Mouse (Mus musculus): ENCODE data around the gene Arhgef19. TPM values are rescaled to one million over a fixed set of nuclear protein-coding genes. Genes with fewer than 3 reads are reported as not detected.
A peak's percentile ranks its signal among the peaks of the same experiment; 100 is the strongest.

The Arhgef19 gene
- polyA plus RNA-seq, 1 experiment from 2014 or later: 10.9 TPM

GRCm38 (mm10) chr4:141270201-141270940, 31.1 kb downstream of the Arhgef19 start:
- Histone ChIP-seq H3K4me3 (no peak overlapping the region), H3K36me3 (no peaks in the 10 kb centered on the region), H3K9ac (no peak overlapping the region), H3K9me3 (replicated peaks) (0 out of 2 replicates have a peak, but pooled peaks cover 4% of the 10 kb centered on the region), H3K4me1 (peaks cover 20% of the 10 kb centered on the region), H3K4me2 (replicated peaks) (no peak overlapping the region), H3K27ac (no peak overlapping the region), H3K27me3 (0 out of 2 replicates have a peak, but pooled peaks cover 18% of the 10 kb centered on the region)
- WGBS: 55% methylated on average over 15 of the region's 15 CpGs
- no peak for ATAC-seq (ENCODE audit: low FRiP score)

GRCm38 (mm10) chr4:141271228-141271627, 31.9 kb downstream of the Arhgef19 start:
- Histone ChIP-seq H3K4me3 (no peak overlapping the region), H3K4me1 (peaks cover 20% of the 10 kb centered on the region), H3K9ac (no peak overlapping the region), H3K36me3 (no peaks in the 10 kb centered on the region), H3K9me3 (replicated peaks) (0 out of 2 replicates have a peak, but pooled peaks cover 1% of the 10 kb centered on the region), H3K27me3 (0 out of 2 replicates have a peak, but pooled peaks cover 18% of the 10 kb centered on the region), H3K27ac (no peak overlapping the region), H3K4me2 (replicated peaks) (no peak overlapping the region)
- ATAC-seq (ENCODE audit: low FRiP score): no peak
- WGBS: 92% methylated on average over 3 of the region's 7 CpGs

GRCm38 (mm10) chr4:141271721-141272120, 32.4 kb downstream of the Arhgef19 start:
- Histone ChIP-seq H3K9ac (no peak overlapping the region), H3K27ac (no peak overlapping the region), H3K4me1 (peaks cover 20% of the 10 kb centered on the region), H3K36me3 (no peaks in the 10 kb centered on the region), H3K27me3 (0 out of 2 replicates have a peak, but pooled peaks cover 18% of the 10 kb centered on the region), H3K4me2 (replicated peaks) (no peak overlapping the region), H3K4me3 (no peak overlapping the region), H3K9me3 (replicated peaks) (no peaks in the 10 kb centered on the region)
- no peak for ATAC-seq (ENCODE audit: low FRiP score)
- 88% methylated on average over 6 of the region's 6 CpGs for WGBS

- ATAC-seq (ENCODE audit: low FRiP score): no peak; the same call in 1 of the 2 replicates
- peaks cover 22% of the 10 kb centered on the region for H3K4me1 ChIP-seq
- no peak overlapping the region for H3K4me3 ChIP-seq
- peak overlapping the region; percentile 41 for H3K4me2 ChIP-seq (replicated peaks)
- no peaks in the 10 kb centered on the region for H3K36me3 ChIP-seq
- H3K27me3 ChIP-seq: 0 out of 2 replicates have a peak, but pooled peaks cover 14% of the 10 kb centered on the region
- no peak overlapping the region for H3K27ac ChIP-seq
- no peaks in the 10 kb centered on the region for H3K9me3 ChIP-seq (replicated peaks)
- WGBS: 19% methylated on average over 14 of the region's 14 CpGs
- H3K9ac ChIP-seq: no peak overlapping the region
These were observed 33.6 kb downstream of the Arhgef19 start for GRCm38 (mm10) chr4:141272878-141273277.

- no peaks in the 10 kb centered on the region for H3K36me3 ChIP-seq
- no peak overlapping the region for H3K9ac ChIP-seq
- no peak overlapping the region for H3K4me3 ChIP-seq
- H3K4me1 ChIP-seq: peaks cover 26% of the 10 kb centered on the region
- H3K9me3 ChIP-seq (replicated peaks): no peaks in the 10 kb centered on the region
- peak; percentile 66 for ATAC-seq (ENCODE audit: low FRiP score)
- H3K27ac ChIP-seq: no peak overlapping the region
- 0 out of 2 replicates have a peak, but pooled peaks cover 14% of the 10 kb centered on the region for H3K27me3 ChIP-seq
- peak overlapping the region; percentile 41 for H3K4me2 ChIP-seq (replicated peaks)
- 16% methylated on average over 12 of the region's 12 CpGs for WGBS
These were observed 34.0 kb downstream of the Arhgef19 start for GRCm38 (mm10) chr4:141273296-141273695.

- WGBS: 28% methylated on average over 23 of the region's 23 CpGs
- 0 out of 2 replicates have a peak, but pooled peaks cover 14% of the 10 kb centered on the region for H3K27me3 ChIP-seq
- peak; percentile 74 for ATAC-seq (ENCODE audit: low FRiP score)
- peaks cover 38% of the 10 kb centered on the region for H3K4me1 ChIP-seq
- H3K4me2 ChIP-seq (replicated peaks): peak overlapping the region; percentile 31; the same call in 1 of the 2 replicates
- no peaks in the 10 kb centered on the region for H3K9me3 ChIP-seq (replicated peaks)
- peak overlapping the region; percentile 71 for H3K27ac ChIP-seq
- H3K9ac ChIP-seq: no peak overlapping the region
- no peaks in the 10 kb centered on the region for H3K36me3 ChIP-seq
- H3K4me3 ChIP-seq: no peak overlapping the region
These were observed 35.4 kb downstream of the Arhgef19 start for GRCm38 (mm10) chr4:141274485-141275341.

GRCm38 (mm10) chr4:141277157-141277556, 37.9 kb downstream of the Arhgef19 start:
- Histone ChIP-seq H3K27me3 (peaks cover 20% of the 10 kb centered on the region), H3K4me3 (no peak overlapping the region), H3K4me1 (peaks cover 46% of the 10 kb centered on the region), H3K4me2 (replicated peaks) (no peak overlapping the region), H3K9me3 (replicated peaks) (no peaks in the 10 kb centered on the region), H3K36me3 (no peaks in the 10 kb centered on the region), H3K27ac (no peak overlapping the region; the same call in 1 of the 2 replicates), H3K9ac (no peak overlapping the region)
- 82% methylated on average over 8 of the region's 8 CpGs for WGBS
- ATAC-seq (ENCODE audit: low FRiP score): no peak

- WGBS: 51% methylated on average over 7 of the region's 7 CpGs
- no peaks in the 10 kb centered on the region for H3K36me3 ChIP-seq
- no peak overlapping the region for H3K4me2 ChIP-seq (replicated peaks)
- peaks cover 50% of the 10 kb centered on the region for H3K4me1 ChIP-seq
- no peaks in the 10 kb centered on the region for H3K9me3 ChIP-seq (replicated peaks)
- peaks cover 12% of the 10 kb centered on the region for H3K27me3 ChIP-seq
- H3K9ac ChIP-seq: no peak overlapping the region
- 0 out of 2 replicates have a peak overlapping the region, but pooled peaks have one; percentile 6 for H3K27ac ChIP-seq
- no peak overlapping the region for H3K4me3 ChIP-seq
- ATAC-seq (ENCODE audit: low FRiP score): no peak
These were observed 38.9 kb downstream of the Arhgef19 start for GRCm38 (mm10) chr4:141278154-141278553.

- Histone ChIP-seq H3K4me1 (peaks cover 47% of the 10 kb centered on the region), H3K9ac (no peak overlapping the region), H3K4me2 (replicated peaks) (no peak overlapping the region), H3K36me3 (no peaks in the 10 kb centered on the region), H3K4me3 (no peak overlapping the region), H3K27me3 (peaks cover 14% of the 10 kb centered on the region), H3K27ac (no peak overlapping the region), H3K9me3 (replicated peaks) (no peaks in the 10 kb centered on the region)
- 53% methylated on average over 15 of the region's 15 CpGs for WGBS
- ATAC-seq (ENCODE audit: low FRiP score): no peak
These were observed 40.0 kb downstream of the Arhgef19 start for GRCm38 (mm10) chr4:141279327-141279726.

- H3K4me3 ChIP-seq: no peak overlapping the region
These were observed 40.5 kb downstream of the Arhgef19 start for GRCm38 (mm10) chr4:141279783-141280182.

GRCm38 (mm10) chr4:141280471-141280870, 41.2 kb downstream of the Arhgef19 start:
- H3K4me1 ChIP-seq: peaks cover 43% of the 10 kb centered on the region
- H3K36me3 ChIP-seq: no peaks in the 10 kb centered on the region
- ATAC-seq (ENCODE audit: low FRiP score): no peak
- H3K27me3 ChIP-seq: peaks cover 20% of the 10 kb centered on the region
- no peak overlapping the region for H3K27ac ChIP-seq
- no peak overlapping the region for H3K4me2 ChIP-seq (replicated peaks)
- H3K9me3 ChIP-seq (replicated peaks): no peaks in the 10 kb centered on the region
- no peak overlapping the region for H3K4me3 ChIP-seq
- 94% methylated on average over 1 of the region's 1 CpGs for WGBS
- no peak overlapping the region for H3K9ac ChIP-seq

More at GRCm38 (mm10) chr4:141279783-141280182, 40.5 kb downstream of the Arhgef19 start:
- H3K36me3 ChIP-seq: no peaks in the 10 kb centered on the region
- no peak overlapping the region for H3K9ac ChIP-seq
- no peaks in the 10 kb centered on the region for H3K9me3 ChIP-seq (replicated peaks)
- 90% methylated on average over 6 of the region's 6 CpGs for WGBS
- H3K27ac ChIP-seq: no peak overlapping the region
- H3K27me3 ChIP-seq: peaks cover 14% of the 10 kb centered on the region
- peaks cover 42% of the 10 kb centered on the region for H3K4me1 ChIP-seq
- H3K4me2 ChIP-seq (replicated peaks): no peak overlapping the region
- ATAC-seq (ENCODE audit: low FRiP score): no peak

- H3K27me3 ChIP-seq: peaks cover 26% of the 10 kb centered on the region
- no peak overlapping the region for H3K9ac ChIP-seq
- WGBS: 28% methylated on average over 6 of the region's 6 CpGs
These were observed 41.9 kb downstream of the Arhgef19 start for GRCm38 (mm10) chr4:141281153-141281552.

More at GRCm38 (mm10) chr4:141281153-141281552, 41.9 kb downstream of the Arhgef19 start:
- H3K27ac ChIP-seq: no peak overlapping the region
- ATAC-seq (ENCODE audit: low FRiP score): no peak
- H3K36me3 ChIP-seq: no peaks in the 10 kb centered on the region
- no peak overlapping the region for H3K4me3 ChIP-seq
- H3K9me3 ChIP-seq (replicated peaks): no peaks in the 10 kb centered on the region
- no peak overlapping the region for H3K4me2 ChIP-seq (replicated peaks)
- H3K4me1 ChIP-seq: peaks cover 43% of the 10 kb centered on the region

All from hindbrain, embryonic 12.5 days (tissue).